In genomic region chr10:13716132-13716531, GRCm38 (mm10) we compare ENCODE assay signal across 11 mouse cellular contexts.
DNase-seq lines count a peak whose midpoint lies in the region; ATAC-seq and TF ChIP-seq lines count a peak whose summit lies in the region.
"Had no signal": no experiment of that assay in that cellular context is flagged by ENCODE, and none has a peak within 500 bp of the region (broad histone marks: within the 10 kb centered on the region; RNA-seq: fewer than 3 reads in every experiment).

No protein-coding gene starts in this region.

- no peak for TF ChIP-seq CTCF in brain, embryonic 14.5 days (IDR thresholded peaks at IDR 0.05; ENCODE audit: borderline replicate concordance, extremely low read depth, insufficient read depth, insufficient read length)

- no peaks in the 10 kb centered on the region for H3K27me3 ChIP-seq in kidney, embryonic 15.5 days
- H3K27me3 ChIP-seq: liver, embryonic 13.5 days had no signal

- H3K4me1 ChIP-seq in kidney, embryonic 15.5 days: peaks cover 21% of the 10 kb centered on the region
- H3K4me1 ChIP-seq: liver, embryonic 13.5 days had no signal

- WGBS in kidney, embryonic 15.5 days: 23% methylated on average over 2 of the region's 2 CpGs

- no peak overlapping the region for H3K4me2 ChIP-seq in kidney, embryonic 15.5 days
- H3K4me2 ChIP-seq: liver, embryonic 13.5 days had no signal

- no peaks in the 10 kb centered on the region for H3K9me3 ChIP-seq in kidney, embryonic 15.5 days (replicated peaks)
- H3K9me3 ChIP-seq: liver, embryonic 13.5 days had no signal

- no peaks in the 10 kb centered on the region for H3K36me3 ChIP-seq in kidney, embryonic 15.5 days
- H3K36me3 ChIP-seq: liver, embryonic 13.5 days had no signal

- H3K27ac ChIP-seq in kidney, embryonic 15.5 days: no peak overlapping the region
- H3K27ac ChIP-seq: left cerebral cortex, adult 2 months; liver, embryonic 13.5 days had no signal

- no peak overlapping the region for H3K4me3 ChIP-seq in kidney, embryonic 15.5 days (replicated peaks)
- H3K4me3 ChIP-seq: left cerebral cortex, adult 2 months; liver, embryonic 13.5 days had no signal

- no peak for TF ChIP-seq POLR2A in brain, embryonic 14.5 days (IDR thresholded peaks at IDR 0.05; ENCODE audit: borderline replicate concordance, extremely low read depth, insufficient read depth, insufficient read length, poor library complexity, severe bottlenecking)

- peak; percentile 5 for DNase-seq in kidney, adult 18-20 months
- peak; percentile 50 for DNase-seq in adipocyte (ENCODE audit: low spot score)
- peak; percentile 31 for DNase-seq in brain, embryonic 14.5 days (ENCODE audit: low read depth)
- DNase-seq in kidney, postnatal 14 days: peak; percentile 41
- DNase-seq in left cerebral cortex, adult 8-10 months (ENCODE audit: low spot score in 2 of 2): no peak
- DNase-seq: liver, embryonic 13.5 days; right cerebral cortex, postnatal 25 days had no signal

- no peak overlapping the region for H3K9ac ChIP-seq in kidney, embryonic 15.5 days
- H3K9ac ChIP-seq: liver, embryonic 13.5 days had no signal

- ATAC-seq in kidney, embryonic 15.5 days (replicated peaks; ENCODE audit: low FRiP score): no peak
- no peak for ATAC-seq in granulocyte monocyte progenitor cell, adult 5-6 weeks (replicated peaks; ENCODE audit: poor library complexity, severe bottlenecking)
- ATAC-seq: inflammation-experienced regulatory T-cells, adult 6 months had no signal

Comparison
In these comparisons a context has a peak if more than half of its experiments do, and no peak if none do; other contexts are left out.
1. DNase-seq: peak in kidney, adult 18-20 months (single experiment), adipocyte (single experiment), brain, embryonic 14.5 days (single experiment) and kidney, postnatal 14 days (single experiment); none in left cerebral cortex, adult 8-10 months (0 of 2).